Mouse (Mus musculus) frontal cortex, postnatal 10 days (tissue): Measurements from ENCODE around the gene Gm11060.

ENCODE experiments used
- DNase-seq, 2 experiments: peaks; one replicate each; pipeline ENCODE4 v3.0.0; 2022; ENCODE audit warnings: low spot score in 2 of 2, mixed read lengths in 1 of 2

Gene Gm11060

DNA sequence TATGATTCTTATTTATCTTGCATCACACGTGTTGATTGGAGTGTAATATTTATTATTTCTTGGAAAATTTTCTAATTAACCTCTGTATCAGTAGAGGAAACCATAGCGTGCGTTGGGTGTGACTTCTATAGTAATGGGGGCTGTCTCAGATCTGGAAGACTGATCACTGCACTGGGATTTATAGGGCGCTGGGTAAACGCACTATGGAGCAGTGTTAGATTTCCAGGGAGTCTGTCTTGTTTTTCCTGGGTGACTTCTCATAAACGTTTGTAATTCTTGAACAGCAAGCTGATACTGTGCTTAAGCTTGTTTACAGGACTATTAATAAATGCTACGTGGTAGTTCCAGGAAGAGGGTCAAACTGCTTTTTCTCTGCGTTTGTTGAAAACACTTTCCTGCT lies 25.9 kb downstream of the Gm11060 start:
- DNase-seq = no peak

- DNase-seq = no peak
These were observed 30.4 kb downstream of the Gm11060 start for GRCm38 (mm10) chr2:105122216-105122615.

DNA sequence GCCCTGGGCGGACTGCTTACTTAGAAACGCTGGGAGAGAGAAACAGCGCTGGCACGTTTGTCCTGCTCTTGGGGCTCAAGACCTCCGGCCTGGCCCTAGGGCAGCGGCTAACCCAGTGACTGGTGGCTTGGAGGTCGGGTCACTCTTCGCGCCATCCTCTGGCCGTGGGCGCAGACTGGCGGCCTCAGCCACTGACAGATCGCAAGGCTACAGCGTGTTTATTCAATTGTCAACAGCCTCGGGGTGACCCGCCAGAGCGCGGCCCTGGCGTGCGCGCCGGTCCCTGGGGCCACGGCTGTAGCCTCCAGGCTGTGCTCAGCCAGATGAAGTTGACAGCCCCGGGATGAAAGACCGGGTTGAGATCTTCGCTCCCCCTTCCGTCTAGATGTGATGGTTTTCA lies 31.1 kb downstream of the Gm11060 start:
- DNase-seq = no peak

GRCm38 (mm10) chr2:105123431-105123830 lies 31.6 kb downstream of the Gm11060 start:
- DNase-seq = no peak

DNA sequence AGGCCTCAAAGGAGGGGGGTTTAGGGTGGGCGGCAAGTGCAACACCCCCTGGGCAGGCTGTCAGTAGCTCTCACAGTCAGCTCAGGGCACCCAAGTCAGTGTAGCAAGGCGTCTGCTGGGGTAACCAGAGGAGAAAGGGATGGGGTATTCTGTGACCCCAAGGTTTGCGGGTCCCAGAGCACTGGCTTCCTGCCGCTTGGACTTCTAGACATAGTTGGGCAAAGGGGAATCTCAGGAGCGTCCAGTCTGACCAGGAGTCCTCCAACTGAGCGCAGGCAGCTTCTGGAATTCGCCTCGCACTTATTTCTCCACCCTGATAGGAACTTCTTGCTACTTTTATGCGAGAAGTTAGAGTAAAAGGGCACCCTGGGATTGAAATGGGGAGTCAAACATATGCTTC lies 32.1 kb downstream of the Gm11060 start:
- DNase-seq = no peak

- DNase-seq = no peak
These were observed 32.6 kb downstream of the Gm11060 start for GRCm38 (mm10) chr2:105124391-105124790.

DNA sequence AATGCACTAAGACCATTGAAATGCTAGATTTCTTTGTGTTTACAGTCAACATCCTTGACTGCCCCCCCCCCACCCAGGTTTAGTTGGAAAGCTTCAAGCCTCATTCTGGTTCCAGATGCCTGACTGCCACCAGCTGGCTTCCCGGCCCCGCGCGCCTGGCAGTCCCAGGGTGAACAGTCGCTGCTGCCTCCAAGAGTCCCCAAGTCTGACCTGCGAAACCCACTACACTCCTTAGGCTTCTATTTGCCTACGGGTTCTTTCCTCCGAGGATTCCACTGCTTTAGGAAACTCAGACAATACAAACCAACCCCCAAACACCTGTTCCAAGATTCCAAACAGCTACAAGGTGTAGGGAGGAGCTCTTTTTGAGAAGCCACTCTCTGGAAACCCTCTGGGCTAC lies 33.4 kb downstream of the Gm11060 start:
- no peak for DNase-seq

DNA sequence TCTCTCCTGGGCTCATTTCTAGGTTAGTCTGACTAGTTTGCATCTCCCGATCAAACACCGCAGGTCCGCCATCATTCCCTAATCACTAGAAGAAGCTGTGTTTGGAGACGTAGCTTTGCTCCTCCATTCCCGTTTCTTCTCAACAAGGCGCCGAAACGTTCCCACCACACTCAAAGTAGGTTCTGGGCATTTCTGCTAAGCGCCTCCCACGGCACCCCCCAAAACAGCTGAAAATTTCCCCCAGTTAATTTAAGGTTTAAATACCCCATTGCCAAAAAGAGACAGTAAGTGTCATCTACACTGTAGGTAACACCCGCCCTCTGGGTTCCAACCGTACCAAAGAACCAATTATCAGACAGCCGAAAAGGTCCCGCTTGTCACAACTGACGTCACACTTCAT lies 33.8 kb downstream of the Gm11060 start:
- DNase-seq = no peak

- no peak for DNase-seq
These were observed 34.5 kb downstream of the Gm11060 start, which contains the start of gene Wt1 for GRCm38 (mm10) chr2:105126279-105126678. Gene Wt1, plus strand, starts transcription at chr2:105126529.

GRCm38 (mm10) chr2:105126691-105127530 lies 35.1 kb downstream of the Gm11060 start:
- no peak for DNase-seq

DNA sequence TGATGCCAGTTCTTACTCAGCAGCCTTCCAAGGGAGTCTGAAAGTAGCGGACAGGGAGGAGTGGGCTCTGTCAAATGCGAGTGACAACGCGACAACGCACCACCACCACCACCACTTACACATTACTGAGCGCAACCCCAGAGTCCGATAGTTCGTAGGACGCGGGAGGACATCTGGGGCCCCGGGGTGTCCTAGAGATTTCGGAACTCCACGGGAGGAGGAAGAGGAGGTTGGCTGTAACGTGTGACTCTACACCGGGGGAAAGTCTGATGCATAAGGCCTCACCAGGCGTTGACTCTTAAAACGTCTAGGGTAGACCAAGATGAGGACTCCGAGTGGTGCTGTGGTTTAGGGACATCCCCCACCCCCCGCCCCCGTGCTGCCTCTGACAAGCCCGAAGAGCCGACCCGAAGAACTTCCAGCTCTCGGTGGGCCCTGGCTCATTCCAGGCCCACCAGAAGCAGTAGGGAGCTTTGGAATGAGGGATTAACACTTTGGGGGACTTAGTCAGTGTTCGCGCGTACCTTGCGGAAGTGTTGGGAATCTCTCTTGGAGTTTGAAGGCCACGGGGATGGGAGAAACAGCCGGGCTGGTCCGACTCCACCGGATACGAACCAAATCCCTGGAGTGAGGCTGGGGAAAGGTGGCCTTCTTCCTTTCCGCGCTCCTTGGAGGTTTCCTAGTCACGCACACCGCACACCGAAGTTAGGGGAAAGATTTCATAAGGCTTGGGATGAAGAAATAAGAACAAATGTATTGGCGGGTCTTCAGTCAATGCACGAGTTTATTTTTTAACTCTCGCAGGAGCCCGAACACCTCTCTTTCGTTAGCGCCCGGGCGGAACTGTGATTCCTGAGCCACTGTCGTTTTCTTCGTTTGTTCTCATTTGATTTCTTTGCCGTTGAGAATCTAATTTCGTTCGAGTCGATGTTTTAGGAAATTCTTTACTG lies 36.0 kb downstream of the Gm11060 start:
- no peak for DNase-seq

DNA sequence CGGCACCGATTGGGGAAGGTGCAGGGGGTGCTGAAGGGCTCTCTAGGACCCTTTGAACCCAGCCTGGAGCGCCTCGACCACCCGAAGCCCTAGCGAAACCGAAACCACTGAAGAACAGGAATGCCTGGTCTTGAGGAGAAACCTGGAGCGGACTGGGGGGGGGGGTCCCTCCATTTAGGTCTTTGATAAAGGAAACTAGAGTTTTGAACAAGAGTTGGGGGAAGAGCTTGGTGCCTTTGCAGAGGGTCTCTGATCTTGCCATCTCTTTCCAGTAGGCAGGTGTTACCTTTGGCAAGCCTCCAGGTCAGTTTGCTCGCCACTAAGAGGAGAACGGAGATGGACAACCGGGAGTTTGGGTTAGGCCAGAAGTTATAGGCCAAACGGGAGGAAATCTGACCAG lies 36.7 kb downstream of the Gm11060 start:
- DNase-seq = no peak

DNA sequence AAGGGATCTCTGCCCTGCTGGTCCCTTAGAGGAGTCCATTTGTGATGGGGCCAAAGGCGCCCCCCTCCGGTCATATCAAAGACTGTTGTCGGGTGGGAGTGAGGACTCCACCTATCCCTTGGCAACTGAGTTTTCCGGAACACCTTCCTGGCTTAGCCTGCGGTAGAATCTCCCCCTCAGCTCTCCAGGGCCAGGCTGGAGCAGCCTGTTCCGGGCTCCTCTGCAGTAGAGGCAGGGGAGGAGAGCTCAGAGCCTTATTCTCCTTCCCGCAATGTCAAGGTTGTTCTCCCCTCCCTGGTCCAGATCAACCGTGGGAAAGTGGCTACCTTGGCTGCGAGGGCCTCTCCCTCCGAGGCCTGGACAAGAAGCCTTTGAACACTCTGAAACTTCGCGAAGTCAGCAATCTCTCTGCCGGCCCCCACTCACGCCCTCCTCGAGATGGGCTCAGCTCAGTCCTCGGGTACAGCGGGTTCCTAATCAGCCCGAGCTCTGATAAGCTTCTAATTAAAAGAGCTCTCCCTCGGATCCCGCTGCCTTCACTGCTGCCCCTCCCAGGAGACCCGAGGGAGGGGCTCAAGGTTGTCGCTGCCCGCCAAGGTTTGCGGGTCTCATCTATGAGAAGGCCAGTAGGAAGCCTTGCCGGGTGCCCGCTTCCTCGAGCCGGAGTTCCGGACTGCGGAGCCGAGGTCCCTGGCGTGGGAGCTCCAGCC lies 38.7 kb downstream of the Gm11060 start:
- no peak for DNase-seq

- no peak for DNase-seq
These were observed 39.4 kb downstream of the Gm11060 start for GRCm38 (mm10) chr2:105131061-105131810.

GRCm38 (mm10) chr2:105131811-105132100 lies 39.9 kb downstream of the Gm11060 start:
- no peak for DNase-seq

DNA sequence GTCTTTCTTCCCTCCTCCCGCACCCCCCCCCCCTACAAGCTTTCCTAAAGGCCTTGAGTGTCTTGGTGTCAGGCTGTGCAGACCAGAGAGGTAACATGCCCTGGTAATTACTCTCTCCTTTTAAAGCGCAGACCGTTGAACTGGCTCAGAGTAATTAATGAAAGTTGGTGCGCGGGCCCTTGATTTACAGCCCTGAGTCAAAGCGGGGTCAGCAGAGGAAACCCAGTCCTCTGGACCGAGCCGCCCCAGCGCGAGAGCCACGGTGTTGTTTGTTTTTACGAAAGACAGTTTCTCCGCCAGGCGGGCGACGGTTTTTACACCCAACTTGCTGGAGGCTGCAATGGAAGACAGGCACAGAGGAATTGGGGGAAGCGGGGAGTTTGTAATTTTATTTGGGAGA lies 40.5 kb downstream of the Gm11060 start:
- DNase-seq = no peak

GRCm38 (mm10) chr2:105132933-105133795 lies 41.3 kb downstream of the Gm11060 start:
- DNase-seq = no peak

DNA sequence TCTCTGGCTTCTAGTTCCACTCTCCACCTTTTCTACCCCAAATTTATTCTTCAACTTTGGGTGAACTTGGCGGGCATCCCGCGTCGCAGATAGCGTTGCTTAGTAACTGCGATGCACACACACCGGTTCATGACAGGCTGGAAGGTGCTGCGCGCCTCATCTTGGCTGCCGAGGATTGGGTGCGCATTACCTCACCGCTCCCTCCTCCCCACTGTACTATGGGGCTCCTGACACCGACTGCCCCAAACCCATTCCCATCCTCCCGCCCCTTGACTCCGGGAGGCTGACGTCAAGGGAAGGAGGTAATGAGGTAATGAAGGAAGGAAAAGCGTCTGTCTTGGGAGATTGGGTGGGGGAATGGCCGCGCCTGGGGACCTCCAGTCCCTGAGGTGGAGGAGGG lies 42.5 kb downstream of the Gm11060 start:
- no peak for DNase-seq

- no peak for DNase-seq
These were observed 47.7 kb downstream of the Gm11060 start for GRCm38 (mm10) chr2:105139471-105139870.

DNA sequence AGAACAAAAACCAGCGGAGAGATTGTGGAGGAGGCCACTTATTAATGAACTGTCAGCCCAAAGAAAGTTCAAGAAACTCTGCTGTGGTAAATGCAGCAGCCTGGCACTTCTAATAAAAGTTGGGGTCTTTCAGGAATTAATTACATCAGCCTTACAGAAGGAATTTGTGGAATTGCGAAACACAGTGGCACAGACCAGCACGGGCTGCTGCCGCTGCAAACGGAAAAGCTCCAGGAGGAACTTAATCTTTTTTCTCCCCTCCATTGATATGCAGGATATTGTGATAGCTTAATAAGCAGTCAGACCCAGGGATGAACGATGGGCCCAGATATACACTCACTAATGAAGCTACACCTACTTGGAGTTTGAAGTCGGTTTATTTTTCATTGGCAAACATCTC lies 49.6 kb downstream of the Gm11060 start:
- DNase-seq = no peak
